ENCODE assay signal across 10 mouse cellular contexts in the genomic region with DNA sequence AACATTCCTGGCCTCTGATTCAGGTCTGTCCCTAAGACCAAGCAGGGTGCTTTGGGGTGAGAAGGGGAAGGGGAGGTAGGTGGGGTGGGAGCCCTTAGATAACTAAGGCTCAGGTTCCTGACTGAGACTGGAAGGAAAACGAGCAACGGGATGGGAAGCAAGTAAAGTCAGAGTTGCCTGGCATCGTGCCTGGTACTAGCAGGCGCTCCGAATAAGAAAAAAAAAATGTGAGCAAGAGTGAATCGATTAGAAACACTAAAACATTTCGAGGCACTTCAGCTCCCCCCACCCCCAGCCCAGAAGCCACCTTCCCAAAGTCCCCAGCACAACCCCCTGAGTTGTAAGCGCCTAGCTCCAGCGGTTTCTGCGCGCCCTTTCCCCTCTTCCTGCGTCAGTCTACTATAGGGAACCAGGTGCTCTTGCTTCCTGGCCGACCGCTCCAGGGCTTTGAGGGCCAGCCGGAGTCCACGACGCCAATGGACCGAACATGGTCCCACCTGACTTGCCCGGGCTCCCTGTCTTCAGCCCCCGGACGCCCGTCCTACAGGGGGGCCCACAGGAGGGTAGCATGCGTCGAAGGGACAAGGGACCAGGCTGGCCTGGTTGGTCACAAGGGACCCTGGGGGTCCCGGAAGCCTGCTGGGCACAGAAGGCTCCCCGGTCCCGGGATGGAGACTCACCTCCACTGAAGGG. TPM values are rescaled to one million over a fixed set of nuclear protein-coding genes. Genes with fewer than 3 reads are reported as not detected.
DNase-seq lines count a peak whose midpoint lies in the region; ATAC-seq and TF ChIP-seq lines count a peak whose summit lies in the region.
"Had no signal": no experiment of that assay in that cellular context is flagged by ENCODE, and none has a peak within 500 bp of the region (broad histone marks: within the 10 kb centered on the region; RNA-seq: fewer than 3 reads in every experiment).

No protein-coding gene starts in this region.

- H3K4me1 ChIP-seq in heart, embryonic 16.5 days (ENCODE audit: control insufficient read depth, insufficient read depth, low read length): no peaks in the 10 kb centered on the region
- H3K4me1 ChIP-seq in limb, embryonic 14.5 days (ENCODE audit: control insufficient read depth, insufficient read depth, low read length): no peaks in the 10 kb centered on the region

- no peaks in the 10 kb centered on the region for H3K36me3 ChIP-seq in heart, embryonic 16.5 days (ENCODE audit: control insufficient read depth, insufficient read depth)
- no peaks in the 10 kb centered on the region for H3K36me3 ChIP-seq in limb, embryonic 14.5 days (ENCODE audit: control insufficient read depth, insufficient read depth, low read length)

- no peaks in the 10 kb centered on the region for H3K9me3 ChIP-seq in heart, embryonic 16.5 days (replicated peaks; ENCODE audit: control insufficient read depth, low read length)
- H3K9me3 ChIP-seq in limb, embryonic 14.5 days (ENCODE audit: control insufficient read depth, low read length): no peaks in the 10 kb centered on the region

- H3K27me3 ChIP-seq in heart, embryonic 16.5 days (ENCODE audit: control insufficient read depth, insufficient read depth, low read length): no peaks in the 10 kb centered on the region
- no peaks in the 10 kb centered on the region for H3K27me3 ChIP-seq in limb, embryonic 14.5 days (ENCODE audit: control insufficient read depth, insufficient read depth, low read length)

- peak; percentile 39; the same call in 1 of the 2 replicates for ATAC-seq in heart, embryonic 16.5 days (replicated peaks; ENCODE audit: extremely low read depth, insufficient read depth, low FRiP score)
- peak; percentile 54 for ATAC-seq in limb, embryonic 14.5 days (ENCODE audit: low FRiP score, low read depth)

- no peak overlapping the region for H3K27ac ChIP-seq in heart, embryonic 16.5 days (ENCODE audit: low read length)
- peak overlapping the region; percentile 26; the same call in 1 of the 2 replicates for H3K27ac ChIP-seq in limb, embryonic 14.5 days (replicated peaks; ENCODE audit: low read depth, low read length)

- H3K4me2 ChIP-seq in heart, embryonic 16.5 days (ENCODE audit: low read depth, low read length): peak overlapping the region; percentile 80
- H3K4me2 ChIP-seq in limb, embryonic 14.5 days (replicated peaks; ENCODE audit: low read depth, low read length, severe bottlenecking): peak overlapping the region; percentile 61

- DNase-seq in gastrocnemius, postnatal 10 days: peak; percentile 6
- no peak for DNase-seq in gastrocnemius, adult 18-20 months (ENCODE audit: low spot score)
- peak; percentile 2 for DNase-seq in R1 (ENCODE audit: low read depth, low spot score)
- peak; percentile 12 for DNase-seq in limb, embryonic 14.5 days (ENCODE audit: low spot score)
- peak; percentile 20 for DNase-seq in neural tube, embryonic 10.5 days (ENCODE audit: extremely low spot score, low spot score)
- DNase-seq in cerebellum, adult 9-11 months: no peak
- DNase-seq in ovary, postnatal 14 days (ENCODE audit: low spot score): no peak

- WGBS in heart, embryonic 16.5 days: 25% methylated on average over 27 of the region's 27 CpGs
- WGBS in limb, embryonic 14.5 days: 41% methylated on average over 26 of the region's 27 CpGs

- peak overlapping the region; percentile 56 for H3K4me3 ChIP-seq in heart, embryonic 16.5 days (ENCODE audit: low read length)
- peak overlapping the region; percentile 48 for H3K4me3 ChIP-seq in limb, embryonic 14.5 days (replicated peaks; ENCODE audit: low read length)

- TF ChIP-seq POLR2A in limb, embryonic 14.5 days (IDR thresholded peaks at IDR 0.05; ENCODE audit: borderline replicate concordance, extremely low read depth, insufficient read depth, insufficient read length): no peak

- peak overlapping the region; percentile 52 for H3K9ac ChIP-seq in heart, embryonic 16.5 days (ENCODE audit: low read length)
- H3K9ac ChIP-seq in limb, embryonic 14.5 days (ENCODE audit: low read depth, low read length, severe bottlenecking): peak overlapping the region; percentile 52

RNA-seq across cellular contexts. Expression of gene Gabre, which starts 0.5 kb away (rescaled TPM):
- total RNA-seq in gastrocnemius, postnatal 10 days (2021): 1 to 10 TPM in 1 of 2 experiments, under 1 TPM in 1; 0.79 to 1.1 TPM
- total RNA-seq in gastrocnemius, adult 18-20 months (2021): under 1 TPM; 0.19 to 0.34 TPM
- polyA plus RNA-seq in heart, embryonic 16.5 days (2015; fragmentation: Nextera tagmentation; extraction: Ambion mirVana): 0.97 and 1.9 TPM in 2 replicates
- polyA plus RNA-seq in limb, embryonic 14.5 days (2012; rRNA removed): 18.2 and 29.2 TPM in 2 replicates
- 3.9 and 4.6 TPM in 2 replicates for polyA plus RNA-seq in limb, embryonic 14.5 days (2014; fragmentation: Nextera tagmentation; extraction: Ambion mirVana)
- total RNA-seq: MEL had no signal

RNA-seq across cellular contexts. Expression of gene Magea4, which starts 52.3 kb away (rescaled TPM):
- not detected for total RNA-seq in gastrocnemius, postnatal 10 days (2021)
- total RNA-seq in gastrocnemius, adult 18-20 months (2021): not detected
- not detected in 2 replicates for polyA plus RNA-seq in heart, embryonic 16.5 days (2015; fragmentation: Nextera tagmentation; extraction: Ambion mirVana)
- not detected in 2 replicates for polyA plus RNA-seq in limb, embryonic 14.5 days (2012; rRNA removed)
- not detected in 2 replicates for polyA plus RNA-seq in limb, embryonic 14.5 days (2014; fragmentation: Nextera tagmentation; extraction: Ambion mirVana)
- total RNA-seq: MEL had no signal
- polyA plus RNA-seq: large intestine, adult 2 months had no signal

Comparison
In these comparisons a context has a peak if more than half of its experiments do, and no peak if none do; other contexts are left out.
1. DNase-seq: peak in gastrocnemius, postnatal 10 days (single experiment), R1 (single experiment), limb, embryonic 14.5 days (single experiment) and neural tube, embryonic 10.5 days (single experiment); none in gastrocnemius, adult 18-20 months (single experiment), cerebellum, adult 9-11 months (single experiment) and ovary, postnatal 14 days (single experiment).